Mouse (Mus musculus) heart, adult 8-10 months (tissue): ENCODE measurements at regions not wholly inside any gene's neighbourhood (a gene's known extent, or its start where the extent isn't known, plus 50 kb on each side); places are given as distances from the start of the nearest gene placed in this dataset.

Experiments
- DNase-seq: peaks from one replicate; pipeline ENCODE4 v3.0.0; 2022; ENCODE audit warnings: low spot score

- DNase-seq: no peak
Measured at GRCm38 (mm10) chr15:65646470-65646869, 631.8 kb upstream of the Gm21961 start.

DNA sequence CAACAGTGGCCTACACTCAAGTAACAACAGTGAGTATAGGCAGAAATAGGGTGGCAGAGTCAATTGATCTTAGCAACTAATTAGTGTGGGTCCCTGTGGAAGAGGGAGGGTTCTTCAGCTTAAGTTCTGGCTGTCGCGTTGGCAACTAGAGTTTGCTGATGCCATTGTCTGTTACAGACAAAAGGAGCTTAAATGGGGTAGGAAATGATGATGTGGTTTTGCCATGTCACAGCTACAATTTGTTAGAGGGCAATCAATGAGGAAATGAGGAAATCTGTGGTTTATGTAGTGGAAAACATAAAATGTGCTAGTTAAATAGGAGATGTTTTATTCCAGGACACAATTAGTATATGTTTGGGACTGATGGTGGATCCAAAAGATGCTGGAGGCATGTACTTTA lies 624.8 kb upstream of the Gm21961 start:
- no peak for DNase-seq

DNA sequence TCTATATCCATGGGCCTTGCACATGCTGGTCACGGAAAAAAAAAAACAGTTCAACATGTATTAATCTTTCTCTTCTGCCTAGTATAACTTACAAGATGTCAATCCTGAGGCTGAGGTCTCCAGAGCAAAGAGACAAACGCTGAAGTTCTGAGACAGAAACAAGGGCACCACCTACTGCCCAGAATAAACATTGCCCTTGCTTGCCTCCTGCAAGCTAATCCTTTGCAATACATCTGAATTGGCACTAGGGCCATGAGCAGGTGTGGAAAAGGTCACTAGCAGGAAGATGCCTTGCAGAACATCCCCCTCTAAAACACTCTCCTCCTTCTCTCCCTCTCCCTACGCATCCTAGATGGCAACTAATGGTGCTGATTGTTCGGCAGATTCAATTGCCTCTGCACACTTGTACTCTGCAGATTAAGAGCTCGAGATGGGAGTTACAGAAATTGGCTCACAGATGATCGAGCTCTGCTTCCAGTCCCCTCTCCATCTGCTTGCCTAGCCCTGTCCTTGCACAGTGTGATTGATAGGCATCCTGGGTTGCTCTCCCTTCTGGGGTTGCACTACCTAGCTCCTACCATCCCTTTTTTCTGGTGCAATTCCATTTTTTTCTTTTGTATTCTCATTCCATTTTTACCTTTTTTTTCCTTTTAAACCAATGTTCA lies 622.9 kb upstream of the Gm21961 start:
- DNase-seq: peak; percentile 10

DNA sequence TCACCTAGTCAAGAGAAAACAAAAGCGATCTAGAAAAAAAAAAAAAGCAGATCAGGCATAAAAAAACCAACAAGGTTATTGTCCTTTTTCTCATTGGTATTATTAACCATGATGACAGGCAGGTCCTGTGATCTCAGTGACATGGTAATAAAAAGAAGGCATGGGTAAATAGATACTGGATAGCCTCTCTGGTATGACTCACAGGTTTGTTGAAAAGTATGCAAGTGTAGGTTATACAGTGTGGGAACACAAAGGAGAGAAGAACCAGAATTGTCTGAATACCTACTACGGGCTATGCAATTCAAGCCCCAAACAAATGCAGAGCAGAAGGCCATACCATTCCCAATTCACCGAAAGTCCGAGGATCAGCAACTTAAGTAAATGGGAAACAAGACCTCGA lies 617.7 kb upstream of the Gm21961 start:
- no peak for DNase-seq

- DNase-seq: no peak
Measured at GRCm38 (mm10) chr15:65630476-65630875, 615.8 kb upstream of the Gm21961 start.

- no peak for DNase-seq
Measured at GRCm38 (mm10) chr15:65592718-65593477, 578.2 kb upstream of the Gm21961 start.

DNA sequence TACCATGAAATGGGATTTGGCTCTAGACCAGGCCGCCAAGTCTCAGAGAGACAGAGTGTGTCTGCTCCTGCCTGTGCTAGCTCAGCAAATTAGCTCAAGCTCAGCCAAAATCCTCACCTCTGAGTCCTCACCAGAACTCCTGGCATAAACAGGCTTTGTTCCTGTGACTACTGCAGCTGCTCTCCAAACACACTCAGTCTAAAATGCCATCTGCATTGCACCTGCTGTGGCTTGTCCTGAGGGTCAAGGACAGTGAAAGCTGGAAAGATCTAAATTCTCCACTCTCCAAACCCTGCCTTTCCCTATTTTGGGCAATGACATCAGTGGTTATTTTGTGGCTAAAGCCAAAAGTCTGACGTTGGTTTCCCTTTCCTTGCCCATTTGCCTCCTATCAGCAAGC lies 570.9 kb upstream of the Gm21961 start:
- peak; percentile 6 for DNase-seq

- no peak for DNase-seq
Measured at GRCm38 (mm10) chr15:65579353-65579752, 564.6 kb upstream of the Gm21961 start.

DNA sequence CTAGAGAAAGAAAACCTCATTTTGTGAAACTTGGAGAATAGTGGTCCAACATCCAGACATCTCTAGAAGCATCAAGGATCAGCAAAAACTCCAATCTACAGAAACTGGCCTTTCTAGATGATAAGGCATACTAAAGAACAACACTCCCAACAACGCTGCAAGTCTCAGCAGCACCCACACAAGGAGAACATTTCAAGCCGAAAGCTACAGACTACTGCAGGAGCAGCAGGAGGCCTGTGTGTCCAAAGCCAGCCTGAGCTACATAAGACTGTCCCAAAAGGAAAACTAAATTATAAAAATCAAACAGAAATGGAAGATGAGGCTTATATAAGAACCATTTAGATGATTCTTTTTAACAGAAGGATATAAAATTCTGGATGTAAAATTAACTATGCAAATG lies 553.2 kb upstream of the Gm21961 start:
- DNase-seq: no peak

- DNase-seq: no peak
Measured at GRCm38 (mm10) chr15:65557846-65558835, 543.4 kb upstream of the Gm21961 start.

- no peak for DNase-seq
Measured at GRCm38 (mm10) chr15:65549046-65549445, 534.3 kb upstream of the Gm21961 start.

DNA sequence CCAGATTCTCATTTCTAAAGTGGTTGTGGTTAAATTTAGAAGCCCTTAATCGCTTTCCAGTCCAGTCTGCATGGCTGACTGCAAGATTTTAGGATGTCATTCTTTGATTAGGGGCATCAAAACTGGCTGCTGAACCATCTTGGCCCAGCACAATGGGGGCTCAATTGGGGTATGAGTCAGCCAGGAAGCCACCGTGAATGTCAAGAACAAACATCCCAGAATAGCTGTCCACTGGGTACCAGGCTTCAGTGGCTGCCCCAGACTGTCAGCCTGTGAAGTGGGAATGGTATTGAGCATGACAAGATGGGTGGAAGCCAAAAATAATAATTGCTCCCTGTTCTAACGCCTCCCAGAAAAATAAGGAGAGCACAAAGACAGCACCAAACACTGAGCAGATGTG lies 520.9 kb upstream of the Gm21961 start:
- no peak for DNase-seq

GRCm38 (mm10) chr15:65532241-65532640 lies 517.5 kb upstream of the Gm21961 start:
- DNase-seq: no peak

- DNase-seq: no peak
Measured at GRCm38 (mm10) chr15:65502656-65503055, 488.0 kb upstream of the Gm21961 start.

GRCm38 (mm10) chr15:65478940-65479339 lies 464.2 kb upstream of the Gm21961 start:
- no peak for DNase-seq

DNA sequence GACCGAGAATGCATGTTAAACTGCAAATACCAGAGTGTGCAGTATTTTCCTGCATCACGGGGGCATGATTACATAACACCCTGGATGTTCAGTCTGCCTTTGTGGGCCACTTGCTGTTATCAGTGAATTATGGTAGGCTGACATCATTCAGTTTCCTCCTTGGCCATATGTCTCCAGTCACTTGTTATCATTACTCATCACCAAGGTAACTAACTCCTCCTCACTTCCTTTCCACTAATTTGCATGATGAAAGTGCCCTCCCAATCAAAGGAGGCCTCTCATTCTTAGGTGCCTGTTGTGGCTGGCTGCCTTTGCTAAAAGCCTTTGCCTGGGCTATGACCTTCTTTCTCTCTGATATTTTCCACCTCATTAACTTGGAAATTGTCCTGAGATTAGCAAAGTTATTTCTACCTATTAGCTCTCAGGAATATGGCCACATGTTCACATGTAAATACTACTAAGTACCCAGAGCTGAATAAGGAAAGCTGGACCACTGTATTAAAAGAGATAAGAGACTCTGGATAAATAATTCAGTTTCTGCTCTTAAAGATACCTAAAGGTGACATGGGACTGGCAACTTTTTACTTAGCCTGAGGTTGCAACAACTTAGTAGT lies 440.6 kb upstream of the Gm21961 start:
- DNase-seq: no peak

- DNase-seq: peak; percentile 24
Measured at GRCm38 (mm10) chr15:65452258-65453028, 437.7 kb upstream of the Gm21961 start.

DNA sequence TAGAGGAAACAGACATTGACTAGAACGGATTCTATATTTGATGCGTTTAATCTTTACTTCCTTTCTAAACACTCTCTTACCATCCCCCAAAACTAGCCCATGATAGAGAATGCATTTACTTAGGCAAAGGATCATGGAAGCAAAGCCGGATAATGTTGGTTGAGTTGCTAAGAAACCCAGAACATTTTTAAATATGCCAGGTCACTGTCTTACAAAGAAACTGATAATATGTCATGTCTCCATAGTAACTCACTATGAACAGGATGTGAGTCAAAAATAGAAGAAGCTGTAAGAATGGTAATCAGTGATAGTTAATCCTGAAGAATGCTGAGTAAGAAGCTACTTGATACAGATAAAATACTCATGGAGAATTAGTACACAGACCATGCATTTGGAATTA lies 405.0 kb upstream of the Gm21961 start:
- no peak for DNase-seq
